Mouse (Mus musculus) embryonic fibroblast, embryonic 13.5 days (primary cell): Measurements from ENCODE around the gene Cox4i1.
A peak's percentile ranks its signal among the peaks of the same experiment; 100 is the strongest.

Experiments
- CTCF ChIP-seq: IDR thresholded peaks from 2 replicates; pipeline ENCODE4 v1.5.1; 2011; ENCODE audit warnings: mild to moderate bottlenecking, control low read depth, low read length, moderate library complexity, borderline replicate concordance; ENCODE audit not compliant: insufficient read depth
- POLR2A ChIP-seq: IDR thresholded peaks from 2 replicates; pipeline ENCODE4 v1.6.1; 2011; ENCODE audit warnings: low read depth, mild to moderate bottlenecking, control low read depth, low read length, moderate library complexity

DNA sequence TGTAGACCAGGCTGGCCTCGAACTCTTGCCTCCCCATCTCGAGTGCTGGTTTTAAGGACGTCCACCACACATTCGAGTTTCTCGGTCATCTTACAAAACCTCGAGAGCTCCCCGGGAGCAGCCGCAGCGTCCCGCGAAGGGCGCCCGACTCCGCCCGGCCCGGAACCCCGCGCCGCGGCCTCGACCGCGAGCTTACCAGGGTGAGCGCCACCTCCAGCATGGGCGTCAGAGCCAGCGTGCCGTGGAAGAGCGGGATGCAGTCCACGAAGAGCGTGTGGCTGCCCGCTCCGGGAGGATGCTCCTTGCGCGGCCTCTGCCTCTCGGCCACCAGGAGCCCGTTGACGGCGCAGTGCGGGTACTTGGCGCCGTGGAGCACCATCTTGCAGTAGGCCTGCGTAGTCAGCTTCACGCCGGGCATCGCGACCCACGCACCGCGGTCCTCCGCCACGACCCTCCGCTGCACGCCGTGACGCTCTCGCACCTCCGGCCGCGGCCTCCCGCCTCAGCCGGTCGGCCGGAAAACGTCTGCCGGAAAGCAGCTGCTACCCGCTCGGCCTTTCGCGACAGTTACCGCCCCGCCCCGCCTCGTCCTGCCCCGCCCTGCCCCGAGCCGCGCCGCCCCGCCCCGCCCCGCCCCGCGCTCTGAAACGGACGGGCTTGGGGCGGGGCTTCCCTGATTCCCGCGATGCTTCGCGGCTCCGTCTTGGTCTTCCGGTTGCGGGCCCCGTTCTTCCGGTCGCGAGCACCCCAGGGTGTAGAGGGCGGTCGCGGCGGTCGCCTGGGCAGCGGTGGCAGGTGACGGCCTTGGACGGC lies at the start of gene Cox4i1, which contains the start of gene Gm27021:
- TF ChIP-seq CTCF = no peak
- TF ChIP-seq POLR2A = peak; percentile 93
